Mouse (Mus musculus) midbrain, embryonic 11.5 days (tissue): ENCODE measurements around the gene Epha2. TPM values are rescaled to one million over a fixed set of nuclear protein-coding genes. Genes with fewer than 3 reads are reported as not detected.

Experiments used
- ATAC-seq: fragments of 200-750 bp; cut with Nextera tagmentation; 2 replicates; pipeline ENCODE4 v1.8.0; 2017; ENCODE audit warnings: moderate TSS enrichment, moderate library complexity; ENCODE audit not compliant: low FRiP score
- DNase-seq: peaks from one replicate; pipeline ENCODE4 v3.0.0; 2015; ENCODE audit warnings: low spot score; ENCODE audit errors: missing footprints
- H3K27ac ChIP-seq: fragments of 300-500 bp; sonication (generic); 2 replicates; pipeline ENCODE4 v1.5.1; 2014; ENCODE audit warnings: low read depth, low read length
- H3K27me3 ChIP-seq: fragments of 300-500 bp; sonication (generic); 2 replicates; pipeline ENCODE4 v1.6.1; 2014; ENCODE audit warnings: mild to moderate bottlenecking, low read length, moderate library complexity, mixed read lengths; ENCODE audit not compliant: control insufficient read depth, insufficient read depth
- H3K36me3 ChIP-seq: fragments of 300-500 bp; sonication (generic); 2 replicates; pipeline ENCODE4 v1.6.1; 2014; ENCODE audit warnings: mild to moderate bottlenecking, low read length, moderate library complexity, mixed read lengths; ENCODE audit not compliant: control insufficient read depth, insufficient read depth
- H3K4me1 ChIP-seq: fragments of 300-500 bp; sonication (generic); 2 replicates; pipeline ENCODE4 v1.6.1; 2014; ENCODE audit warnings: low read length; ENCODE audit not compliant: control insufficient read depth, insufficient read depth
- H3K4me2 ChIP-seq: fragments of 300-500 bp; sonication (generic); 2 replicates; pipeline ENCODE4 v1.6.1; 2014; ENCODE audit warnings: mild to moderate bottlenecking, moderate library complexity
- H3K4me3 ChIP-seq: fragments of 300-500 bp; sonication (generic); 2 replicates; pipeline ENCODE4 v1.5.1; 2014; ENCODE audit warnings: low read depth, low read length
- H3K9ac ChIP-seq: fragments of 300-500 bp; sonication (generic); 2 replicates; pipeline ENCODE4 v1.6.1; 2014; ENCODE audit warnings: low read length
- H3K9me3 ChIP-seq: fragments of 300-500 bp; sonication (generic); 2 replicates; pipeline ENCODE4 v1.6.1; 2016; ENCODE audit warnings: low read length; ENCODE audit not compliant: control insufficient read depth
- WGBS: fragments of 180-500 bp; shearing (Covaris S2); extraction: QIAGEN DNeasy Blood & Tissue Kit; methylation state at CpG from one replicate; pipeline ENCODE4 v1.1.7; 2014; 5-methylcytosine and 5-hydroxymethylcytosine counted together
- polyA plus RNA-seq: library from polyadenylated mRNA; unstranded; fragments of >200 nt; fragmentation: Nextera tagmentation; extraction: Ambion mirVana; gene quantifications from 2 replicates; pipeline ENCODE4 v1.2.1, GENCODE M21; 2014

Gene Epha2
- polyA plus RNA-seq, 1 experiment from 2014 or later, result 2.2 TPM

DNA sequence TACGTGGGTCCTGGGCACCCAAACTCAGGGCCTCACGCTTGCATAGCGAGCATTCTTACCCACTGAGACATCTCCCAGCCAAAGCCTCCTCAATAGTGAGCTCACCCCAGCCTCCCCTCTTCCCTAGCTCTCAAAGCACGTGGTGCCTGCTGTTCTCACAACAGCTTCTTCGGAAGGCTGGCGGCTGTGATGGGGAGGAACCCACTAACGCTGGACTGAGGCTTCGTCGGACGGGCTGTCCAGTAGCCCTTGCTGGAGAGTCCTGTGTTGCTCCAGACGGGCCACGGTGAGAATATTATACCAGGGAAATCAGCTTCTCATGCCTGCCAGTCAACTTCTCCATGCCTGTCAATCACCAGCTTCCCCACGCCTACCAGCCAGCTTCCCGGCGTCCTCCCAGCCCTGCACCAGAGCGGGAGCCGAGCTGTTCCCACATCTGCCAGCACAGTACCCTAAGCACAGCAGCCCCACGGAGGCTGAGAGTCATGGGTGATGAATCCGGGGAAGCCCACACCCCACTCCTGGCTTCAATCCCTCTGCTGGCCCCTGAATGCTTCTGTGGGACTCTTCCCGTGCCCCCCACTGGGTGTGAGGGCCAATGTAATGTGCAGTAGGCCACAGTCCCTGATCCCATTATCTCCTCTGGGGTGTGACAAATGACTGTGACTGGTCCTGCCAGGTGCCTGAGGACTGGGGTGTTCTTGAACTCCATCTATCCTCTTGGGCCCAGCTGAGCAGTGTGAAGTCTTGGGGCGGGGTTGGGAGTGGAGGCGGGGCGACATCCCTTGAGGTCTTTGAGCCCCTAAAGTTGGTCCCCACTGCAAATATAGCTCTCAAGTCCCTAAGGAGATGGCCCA is 26.3 kb upstream of the Epha2 start:
- H3K36me3 ChIP-seq, result no peaks in the 10 kb centered on the region
- ATAC-seq (peak; percentile 79), DNase-seq (peak; percentile 96)
- no peak overlapping the region for H3K4me3 ChIP-seq
- peak overlapping the region; percentile 29; the same call in 1 of the 2 replicates for H3K9ac ChIP-seq
- peaks cover 5% of the 10 kb centered on the region; the same call in 1 of the 2 replicates for H3K27me3 ChIP-seq
- 19% methylated on average over 22 of the region's 23 CpGs for WGBS
- H3K4me1 ChIP-seq, result peaks cover 34% of the 10 kb centered on the region
- peak overlapping the region; percentile 75 for H3K27ac ChIP-seq
- H3K4me2 ChIP-seq, result peak overlapping the region; percentile 16
- no peaks in the 10 kb centered on the region for H3K9me3 ChIP-seq

DNA sequence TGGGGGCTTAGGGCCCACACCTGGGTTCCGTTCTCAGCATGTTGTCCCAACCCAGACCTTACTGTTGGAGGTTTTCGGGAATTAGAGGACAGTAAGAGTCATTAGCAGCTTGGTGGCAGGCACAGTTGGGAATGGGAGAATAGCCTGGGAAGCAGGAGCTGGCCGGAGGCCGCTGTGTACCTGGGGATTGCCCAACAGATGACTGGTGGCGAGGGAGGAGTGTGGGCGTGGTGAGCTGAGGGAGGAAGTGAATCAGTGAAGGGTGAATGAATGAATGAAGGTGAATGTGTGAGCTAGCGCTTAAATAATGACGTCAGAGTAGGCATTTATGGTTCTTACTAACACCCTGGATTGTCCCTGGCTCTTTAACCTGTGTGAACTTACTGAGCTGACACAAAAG is 23.9 kb upstream of the Epha2 start:
- peaks cover 34% of the 10 kb centered on the region for H3K4me1 ChIP-seq
- WGBS, result 83% methylated on average over 8 of the region's 8 CpGs

DNA sequence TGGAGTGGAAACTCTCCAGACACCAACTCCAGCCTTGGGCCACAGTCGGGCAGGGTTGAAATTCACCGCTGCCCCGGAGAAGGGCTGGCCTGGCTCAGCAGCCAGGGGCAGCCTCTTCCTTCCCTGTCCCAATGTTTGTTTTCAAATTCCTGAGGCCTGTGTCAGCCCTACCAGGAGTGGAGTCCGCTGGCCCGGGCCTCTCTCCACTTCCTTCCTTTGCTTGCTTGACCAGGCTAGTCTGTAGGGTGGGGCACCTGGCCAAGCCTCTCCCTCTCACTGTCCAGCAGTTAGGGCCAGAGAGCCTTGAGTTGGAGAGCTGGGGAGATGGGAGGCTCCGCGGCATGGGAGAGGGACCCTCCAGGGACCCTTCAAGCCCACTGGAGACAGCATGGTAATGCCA is 22.9 kb upstream of the Epha2 start:
- no peak overlapping the region for H3K4me2 ChIP-seq
- H3K36me3 ChIP-seq, result no peaks in the 10 kb centered on the region
- H3K4me3 ChIP-seq, result no peak overlapping the region
- no peaks in the 10 kb centered on the region for H3K9me3 ChIP-seq
- H3K27me3 ChIP-seq, result 0 out of 2 replicates have a peak, but pooled peaks cover 2% of the 10 kb centered on the region
- H3K4me1 ChIP-seq, result peaks cover 32% of the 10 kb centered on the region
- 0 out of 2 replicates have a peak overlapping the region, but pooled peaks have one; percentile 12 for H3K9ac ChIP-seq
- peak overlapping the region; percentile 9; the same call in 1 of the 2 replicates for H3K27ac ChIP-seq
- WGBS, result 68% methylated on average over 7 of the region's 7 CpGs
- ATAC-seq (no peak), DNase-seq (no peak)

More for the DNA sequence above, 23.9 kb upstream of the Epha2 start:
- no peak overlapping the region for H3K9ac ChIP-seq
- no peak overlapping the region for H3K4me2 ChIP-seq
- no peak for ATAC-seq
- peaks cover 4% of the 10 kb centered on the region; the same call in 1 of the 2 replicates for H3K27me3 ChIP-seq
- H3K9me3 ChIP-seq, result no peaks in the 10 kb centered on the region
- no peaks in the 10 kb centered on the region for H3K36me3 ChIP-seq
- no peak for DNase-seq
- no peak overlapping the region for H3K27ac ChIP-seq
- H3K4me3 ChIP-seq, result no peak overlapping the region

DNA sequence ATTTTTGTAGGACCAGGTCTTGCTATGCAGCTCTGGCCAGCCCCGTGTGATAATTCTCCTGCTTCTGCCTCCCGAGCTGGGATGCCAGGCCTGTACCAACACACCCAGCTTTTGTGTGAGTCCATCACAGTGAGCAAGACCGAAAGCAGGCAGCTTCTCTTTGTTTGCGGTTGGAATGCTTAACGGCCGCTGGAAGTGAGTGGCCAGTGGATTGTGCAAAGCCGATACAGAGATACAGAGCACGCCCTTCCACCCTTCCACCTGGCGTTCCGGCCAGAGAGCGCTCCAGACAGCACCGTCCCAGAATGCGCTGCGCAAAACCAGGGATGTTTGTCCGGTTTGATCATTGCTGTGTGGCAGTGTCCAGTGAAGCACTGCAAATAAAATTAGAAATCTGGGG is 21.7 kb upstream of the Epha2 start:
- Histone ChIP-seq H3K27ac (no peak overlapping the region; the same call in 1 of the 2 replicates), H3K4me3 (no peak overlapping the region), H3K4me2 (no peak overlapping the region), H3K36me3 (no peaks in the 10 kb centered on the region), H3K9me3 (no peaks in the 10 kb centered on the region), H3K27me3 (0 out of 2 replicates have a peak, but pooled peaks cover 2% of the 10 kb centered on the region), H3K9ac (peak overlapping the region; percentile 24; the same call in 1 of the 2 replicates), H3K4me1 (peaks cover 28% of the 10 kb centered on the region)
- WGBS, result 50% methylated on average over 15 of the region's 15 CpGs
- ATAC-seq (no peak), DNase-seq (peak; percentile 87)

DNA sequence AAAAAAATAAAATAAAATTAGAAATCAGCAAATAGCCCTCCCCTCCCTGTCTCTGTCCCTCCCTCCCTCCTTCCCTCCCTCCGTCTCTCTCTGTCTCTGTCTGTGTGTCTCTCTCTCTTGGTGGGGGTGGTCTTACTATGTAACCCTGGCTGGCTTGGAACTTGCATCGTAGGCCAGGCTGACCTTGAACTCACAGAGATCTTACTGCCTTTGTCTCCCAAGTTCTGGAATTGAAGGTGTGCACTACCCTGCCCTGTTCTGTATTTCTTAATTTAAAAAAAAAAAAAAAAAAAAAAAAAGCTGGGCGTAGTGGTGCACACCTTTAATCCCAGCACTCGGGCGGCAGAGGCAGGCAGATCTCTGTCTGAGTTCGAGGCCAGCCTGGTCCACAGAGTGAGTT is 21.3 kb upstream of the Epha2 start:
- Histone ChIP-seq H3K9ac (no peak overlapping the region), H3K4me3 (no peak overlapping the region), H3K4me1 (peaks cover 25% of the 10 kb centered on the region), H3K9me3 (no peaks in the 10 kb centered on the region), H3K36me3 (no peaks in the 10 kb centered on the region), H3K4me2 (no peak overlapping the region), H3K27me3 (0 out of 2 replicates have a peak, but pooled peaks cover 2% of the 10 kb centered on the region), H3K27ac (no peak overlapping the region)
- ATAC-seq (no peak), DNase-seq (no peak)
- 86% methylated on average over 6 of the region's 6 CpGs for WGBS

DNA sequence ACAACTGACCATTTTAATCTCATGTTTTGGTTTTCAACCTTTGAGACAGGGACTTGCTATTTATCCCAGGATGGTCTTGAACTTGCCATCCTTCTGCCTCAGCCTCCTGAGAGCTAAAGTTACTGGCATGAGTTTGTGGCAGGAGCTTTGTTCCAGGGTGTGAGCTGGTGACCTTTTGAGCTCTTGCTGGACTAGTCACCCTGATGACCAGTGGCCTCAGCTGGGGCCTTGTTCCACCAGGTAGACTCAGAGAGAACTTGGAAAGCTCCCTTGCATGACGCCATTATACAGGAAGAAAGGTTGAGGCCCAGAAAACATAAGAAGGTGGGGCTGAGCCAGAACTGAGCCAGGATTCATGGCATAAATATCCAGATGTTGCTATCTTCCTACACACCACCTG is 20.6 kb upstream of the Epha2 start:
- ATAC-seq (no peak), DNase-seq (no peak)
- Histone ChIP-seq H3K27ac (no peak overlapping the region), H3K27me3 (0 out of 2 replicates have a peak, but pooled peaks cover 2% of the 10 kb centered on the region), H3K4me2 (no peak overlapping the region), H3K4me1 (peaks cover 25% of the 10 kb centered on the region), H3K9ac (no peak overlapping the region), H3K9me3 (no peaks in the 10 kb centered on the region), H3K36me3 (no peaks in the 10 kb centered on the region), H3K4me3 (no peak overlapping the region)
- 95% methylated on average over 1 of the region's 1 CpGs for WGBS

DNA sequence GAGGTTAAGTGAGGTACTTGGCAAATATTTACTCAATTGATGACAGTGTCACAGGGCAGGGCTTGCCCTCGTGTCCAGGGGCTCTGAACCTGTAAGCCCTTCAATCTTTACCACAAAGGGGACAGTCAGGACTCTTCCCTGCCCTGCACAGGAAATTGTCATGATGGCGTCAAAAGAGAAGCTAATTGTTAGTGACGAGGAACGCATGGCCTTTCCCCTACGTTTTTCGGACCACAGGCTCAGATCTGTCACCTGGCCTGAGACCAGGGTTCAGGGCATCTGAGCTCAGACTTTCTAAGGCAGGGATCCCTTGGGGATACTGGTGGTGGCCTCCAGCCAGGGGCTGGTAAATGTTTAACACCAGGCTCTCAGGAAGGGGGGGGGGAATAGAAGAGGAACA is 19.9 kb upstream of the Epha2 start:
- ATAC-seq (no peak), DNase-seq (peak; percentile 88)
- Histone ChIP-seq H3K9me3 (no peaks in the 10 kb centered on the region), H3K27me3 (0 out of 2 replicates have a peak, but pooled peaks cover 2% of the 10 kb centered on the region), H3K9ac (no peak overlapping the region), H3K36me3 (no peaks in the 10 kb centered on the region), H3K4me1 (peaks cover 24% of the 10 kb centered on the region), H3K4me2 (no peak overlapping the region), H3K27ac (no peak overlapping the region), H3K4me3 (no peak overlapping the region)
- WGBS, result 58% methylated on average over 6 of the region's 6 CpGs

DNA sequence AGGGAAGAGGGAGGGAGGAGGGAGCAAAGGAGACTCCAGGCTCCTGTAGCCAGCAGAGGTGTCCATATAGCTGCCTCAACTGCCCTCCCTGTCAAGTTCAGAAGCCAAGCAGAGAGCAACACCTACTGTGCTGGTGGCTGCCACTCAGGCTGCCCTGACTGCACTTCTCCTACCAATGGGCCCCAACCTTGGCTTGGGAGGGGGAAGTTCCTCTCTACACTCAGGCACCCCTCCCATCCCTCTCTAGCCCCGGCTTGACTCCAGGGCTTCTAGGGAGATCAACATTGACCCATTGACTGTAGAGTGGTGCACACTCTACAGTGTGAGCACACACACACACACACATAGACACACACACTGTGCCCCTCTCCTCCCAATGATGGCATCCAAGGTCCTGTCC is 19.5 kb upstream of the Epha2 start:
- Histone ChIP-seq H3K36me3 (no peaks in the 10 kb centered on the region), H3K4me2 (no peak overlapping the region), H3K27me3 (peaks cover 3% of the 10 kb centered on the region), H3K27ac (no peak overlapping the region), H3K4me3 (no peak overlapping the region), H3K9me3 (no peaks in the 10 kb centered on the region), H3K4me1 (peaks cover 24% of the 10 kb centered on the region), H3K9ac (no peak overlapping the region)
- 80% methylated on average over 1 of the region's 1 CpGs for WGBS
- ATAC-seq (no peak), DNase-seq (no peak)

DNA sequence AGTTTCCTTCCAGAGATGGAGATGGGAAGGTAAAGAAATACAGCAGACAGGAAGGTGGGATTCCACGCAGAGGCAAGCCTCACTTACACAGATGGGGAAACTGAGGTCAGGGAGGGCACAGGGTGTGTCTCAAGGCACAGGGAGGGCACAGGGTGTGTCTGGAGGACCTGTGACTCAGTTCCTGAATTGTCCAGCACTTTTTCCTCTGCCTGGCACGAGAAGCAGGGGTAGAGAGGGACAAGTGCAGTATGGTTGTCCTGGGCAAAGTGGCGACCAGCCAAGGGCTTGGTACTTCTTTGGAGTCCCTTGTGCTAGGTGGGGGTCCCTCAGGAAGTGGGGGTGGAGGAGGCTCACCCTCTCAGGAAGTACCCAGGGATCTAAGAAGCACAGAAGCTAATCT is 19.0 kb upstream of the Epha2 start:
- H3K27me3 ChIP-seq, result peaks cover 8% of the 10 kb centered on the region
- 68% methylated on average over 3 of the region's 3 CpGs for WGBS
- H3K4me2 ChIP-seq, result no peak overlapping the region
- ATAC-seq (no peak), DNase-seq (no peak)
- H3K4me1 ChIP-seq, result peaks cover 27% of the 10 kb centered on the region
- no peaks in the 10 kb centered on the region for H3K9me3 ChIP-seq
- no peaks in the 10 kb centered on the region for H3K36me3 ChIP-seq
- no peak overlapping the region for H3K27ac ChIP-seq
- H3K4me3 ChIP-seq, result no peak overlapping the region
- H3K9ac ChIP-seq, result no peak overlapping the region
